Mouse (Mus musculus) embryo, embryonic 10 days (tissue): ENCODE measurements around the gene Zbtb7a.
"Not testable (repeated sequence)": the region's sequence is repeated elsewhere in the genome, so short reads cannot be mapped to it uniquely, and the experiment has no call there.

Experiments used
- DNase-seq: peaks from one replicate; pipeline ENCODE4 v3.0.0-alpha.2; 2015; ENCODE audit warnings: low spot score

Gene Zbtb7a

GRCm38 (mm10) chr10:81169411-81169900 lies 34.4 kb downstream of the Zbtb7a start:
- not testable (repeated sequence) for DNase-seq

DNA sequence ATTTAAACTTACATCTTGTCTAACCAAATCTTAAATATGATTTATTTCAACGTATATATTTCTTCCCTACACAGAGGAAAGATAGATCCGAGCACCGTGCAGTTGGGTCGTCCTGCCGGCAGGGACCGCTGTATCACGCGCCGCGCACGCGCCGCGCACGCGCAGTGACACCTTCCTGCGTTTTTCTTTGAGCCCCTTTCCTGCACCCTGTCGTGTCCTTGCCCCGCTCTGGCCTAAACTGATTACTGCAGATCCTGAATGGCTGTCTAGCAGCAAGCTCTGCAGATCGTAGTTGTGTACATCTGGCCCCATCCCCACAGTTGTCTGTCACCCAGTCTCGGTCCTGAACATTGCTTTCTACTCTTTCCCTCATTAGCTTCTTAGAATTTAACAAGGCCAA lies 38.1 kb downstream of the Zbtb7a start:
- peak; percentile 93 for DNase-seq

- DNase-seq: peak; percentile 98
These were observed 39.8 kb downstream of the Zbtb7a start for GRCm38 (mm10) chr10:81174617-81175344.

DNA sequence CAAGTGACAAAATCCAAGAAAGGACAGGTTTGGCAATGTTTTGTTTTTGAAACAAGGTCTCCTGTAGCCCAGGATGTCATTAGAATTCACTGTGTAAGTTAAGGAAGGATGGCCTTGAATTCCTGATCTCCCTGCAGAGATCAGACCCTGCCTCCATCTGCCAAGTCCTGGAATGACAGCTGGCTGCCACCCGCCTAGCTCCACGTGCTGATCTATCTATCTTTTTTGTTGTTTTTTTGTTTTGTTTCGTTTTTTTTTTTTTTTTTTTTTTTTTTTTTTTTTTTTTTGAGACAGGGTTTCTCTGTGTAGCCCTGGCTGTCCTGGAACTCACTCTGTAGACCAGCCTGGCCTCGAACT lies 40.3 kb downstream of the Zbtb7a start:
- not testable (repeated sequence) for DNase-seq

- no peak for DNase-seq
These were observed 41.0 kb downstream of the Zbtb7a start for GRCm38 (mm10) chr10:81175936-81176465.

GRCm38 (mm10) chr10:81176466-81177271 lies 41.6 kb downstream of the Zbtb7a start, which contains the start of gene Eef2:
TSS of gene Eef2 (plus strand) at chr10:81176631.
- DNase-seq: peak; percentile 99

DNA sequence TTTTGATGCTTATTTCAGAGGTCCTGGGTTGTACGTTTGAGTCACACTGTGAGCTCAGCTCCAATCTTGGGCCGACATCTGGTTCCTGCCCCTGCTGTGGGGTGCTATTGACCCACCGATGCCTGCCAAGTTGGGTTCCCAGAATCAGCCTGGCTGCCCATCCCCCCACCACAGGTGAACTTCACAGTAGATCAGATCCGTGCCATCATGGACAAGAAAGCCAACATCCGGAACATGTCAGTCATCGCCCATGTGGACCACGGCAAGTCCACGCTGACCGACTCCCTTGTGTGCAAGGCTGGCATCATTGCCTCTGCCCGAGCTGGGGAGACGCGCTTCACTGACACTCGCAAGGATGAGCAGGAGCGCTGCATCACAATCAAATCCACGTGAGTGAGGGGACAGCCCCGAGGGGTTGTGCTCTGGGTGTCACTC lies 42.5 kb downstream of the Zbtb7a start:
- DNase-seq: no peak

GRCm38 (mm10) chr10:81177958-81178712 lies 43.1 kb downstream of the Zbtb7a start:
- no peak for DNase-seq

DNA sequence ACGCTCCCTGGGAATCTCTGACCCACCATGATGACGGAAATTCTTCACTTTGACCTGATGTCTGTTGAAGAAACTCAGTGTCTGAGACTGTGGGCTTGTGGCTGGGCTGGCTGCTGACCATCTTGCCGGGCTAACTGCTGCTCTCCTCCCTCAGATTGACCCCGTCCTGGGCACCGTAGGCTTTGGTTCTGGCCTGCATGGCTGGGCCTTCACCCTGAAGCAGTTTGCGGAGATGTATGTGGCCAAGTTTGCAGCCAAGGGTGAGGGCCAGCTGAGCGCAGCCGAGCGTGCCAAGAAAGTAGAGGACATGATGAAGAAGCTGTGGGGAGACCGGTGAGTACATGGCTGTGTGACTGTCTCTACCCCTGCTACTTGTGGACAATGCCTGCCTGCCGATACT lies 43.9 kb downstream of the Zbtb7a start:
- DNase-seq: no peak

GRCm38 (mm10) chr10:81179451-81180342 lies 44.7 kb downstream of the Zbtb7a start:
- no peak for DNase-seq

- no peak for DNase-seq
These were observed 45.9 kb downstream of the Zbtb7a start for GRCm38 (mm10) chr10:81180946-81181345.

GRCm38 (mm10) chr10:81181860-81182259 lies 46.8 kb downstream of the Zbtb7a start:
- DNase-seq: not testable (repeated sequence)

DNA sequence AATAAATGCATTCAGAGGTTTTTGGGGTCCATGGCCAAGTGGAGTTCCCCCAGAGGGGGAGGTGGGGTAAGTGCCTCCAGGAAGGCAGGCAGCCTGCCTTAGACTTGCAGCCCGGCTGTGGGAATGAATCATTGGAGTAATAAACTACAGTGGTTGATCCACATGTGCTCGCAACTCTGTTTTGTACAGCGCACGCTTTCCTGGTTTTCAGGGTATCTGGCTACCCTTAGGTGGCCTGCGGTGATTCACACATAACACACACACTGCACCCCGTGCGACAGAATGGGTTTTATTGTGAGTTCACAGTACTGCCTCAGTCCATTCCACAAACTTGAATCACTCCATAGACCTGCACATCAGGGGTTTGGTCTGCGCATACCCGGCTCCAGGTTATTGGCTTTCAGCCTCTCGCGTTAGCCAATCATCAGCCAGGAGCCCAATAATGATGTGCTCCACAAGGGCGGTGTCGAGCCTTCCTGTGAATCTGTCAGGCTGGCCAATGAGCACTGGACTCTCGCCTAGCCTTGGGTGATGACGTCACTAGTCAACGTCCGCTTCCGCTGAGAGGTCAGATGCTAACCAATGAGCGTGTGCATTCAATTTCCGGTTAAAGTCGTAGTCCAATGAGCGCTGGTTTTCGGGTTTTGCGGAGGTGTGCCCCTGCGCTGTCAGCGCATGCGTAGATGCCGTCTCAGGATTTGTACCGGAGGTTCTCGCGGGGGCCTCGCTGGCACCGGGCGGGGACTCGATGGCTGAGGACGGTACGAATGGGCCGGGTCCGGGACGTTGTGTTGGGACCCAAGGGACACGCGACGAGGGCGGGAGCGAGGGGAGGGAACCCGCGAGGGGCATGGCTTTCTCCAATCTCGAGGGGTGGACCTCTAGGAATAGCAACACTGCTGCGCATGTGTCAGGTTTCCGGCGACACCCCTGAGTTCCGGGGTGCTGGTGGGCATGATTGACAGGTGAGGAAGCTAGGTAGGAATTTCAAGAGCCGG lies 47.6 kb downstream of the Zbtb7a start, which contains the start of gene Dapk3:
TSS of gene Dapk3 (plus strand) at position 670 of the 998 bp plus-strand sequence.
- DNase-seq: peak; percentile 100

GRCm38 (mm10) chr10:81183805-81184204 lies 48.8 kb downstream of the Zbtb7a start, which contains the start of gene 4930442H23Rik:
TSS of gene 4930442H23Rik (minus strand) at chr10:81183849.
- no peak for DNase-seq

- peak; percentile 70 for DNase-seq
These were observed 49.7 kb downstream of the Zbtb7a start for GRCm38 (mm10) chr10:81184765-81185164.

GRCm38 (mm10) chr10:81187161-81187560 lies 52.1 kb downstream of the Zbtb7a start:
- no peak for DNase-seq

DNA sequence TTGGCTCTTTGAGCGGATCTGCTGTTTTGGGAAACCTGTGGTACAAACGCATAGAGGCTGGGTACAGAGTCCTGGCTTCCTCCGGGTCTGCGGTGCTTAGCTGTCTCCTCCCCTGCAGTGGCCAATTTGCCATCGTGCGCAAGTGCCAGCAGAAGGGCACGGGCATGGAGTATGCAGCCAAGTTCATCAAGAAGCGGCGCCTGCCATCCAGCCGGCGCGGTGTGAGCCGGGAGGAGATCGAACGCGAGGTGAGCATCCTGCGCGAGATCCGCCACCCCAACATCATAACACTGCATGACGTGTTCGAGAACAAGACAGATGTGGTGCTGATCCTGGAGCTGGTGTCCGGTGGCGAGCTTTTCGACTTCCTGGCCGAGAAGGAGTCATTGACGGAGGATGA lies 54.8 kb downstream of the Zbtb7a start:
- no peak for DNase-seq

- peak; percentile 69 for DNase-seq
These were observed 55.4 kb downstream of the Zbtb7a start for GRCm38 (mm10) chr10:81190236-81190911.

- DNase-seq: no peak
These were observed 55.9 kb downstream of the Zbtb7a start for GRCm38 (mm10) chr10:81190912-81191321.
